Mouse (Mus musculus) CH12.LX (cell line): ENCODE data around the gene Rtel1.

Experiments used
- CTCF ChIP-seq, 2 experiments: IDR thresholded peaks in 1 of 2; conservative IDR thresholded peaks in 1 of 2; 2 replicates each; pipeline ENCODE4 v1.5.1; 2011 to 2012; ENCODE audit warnings: low read depth in 2 of 2, low read length in 2 of 2, improper control_type of control experiment in 1 of 2, inconsistent platforms in 1 of 2, mild to moderate bottlenecking in 1 of 2, moderate library complexity in 1 of 2
- KAT2A ChIP-seq: IDR thresholded peaks from 2 replicates; pipeline ENCODE4 v1.6.1; 2012; ENCODE audit warnings: low read length, improper control_type of control experiment, inconsistent platforms; ENCODE audit not compliant: insufficient replicate concordance
- MAFK ChIP-seq: IDR thresholded peaks from 2 replicates; pipeline ENCODE4 v1.6.1; 2011; ENCODE audit warnings: low read length, improper control_type of control experiment; ENCODE audit not compliant: insufficient replicate concordance
- SIN3A ChIP-seq: IDR thresholded peaks from 2 replicates; pipeline ENCODE4 v1.6.1; 2012; ENCODE audit warnings: low read length, improper control_type of control experiment, inconsistent platforms

DNA sequence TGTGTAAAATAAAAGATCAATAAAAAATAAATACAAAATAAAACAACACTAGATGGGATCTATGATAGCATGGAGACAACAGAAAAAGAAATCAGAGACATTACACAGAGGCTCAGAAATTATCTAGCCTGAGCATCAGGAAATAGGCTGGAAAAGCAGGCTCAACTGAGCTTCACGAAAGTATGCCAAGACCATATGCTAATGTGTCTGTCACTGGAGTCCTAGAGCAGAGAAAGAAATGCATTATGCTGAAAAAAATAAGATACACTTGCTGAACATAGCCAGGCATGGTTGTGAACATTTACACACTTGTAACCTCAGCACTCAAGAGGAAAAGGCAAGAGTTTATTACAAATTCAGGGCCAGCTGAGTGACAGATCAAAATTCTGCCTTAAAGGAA lies 39.6 kb upstream of the Rtel1 start:
- TF ChIP-seq CTCF (conservative IDR thresholded peaks at IDR 0.05 in 1 of 2, IDR thresholded peaks at IDR 0.05 in 1 of 2; ENCODE audit: low read depth in 2 of 2, low read length in 2 of 2) (no peak), KAT2A (no peak), MAFK (no peak), SIN3A (no peak)
